Mouse (Mus musculus): ENCODE measurements around the gene Ankrd33. TPM values are rescaled to one million over a fixed set of nuclear protein-coding genes. Genes with fewer than 3 reads are reported as not detected.

Gene Ankrd33
- polyA plus RNA-seq (2016; fragmentation: Nextera tagmentation; extraction: Ambion mirVana): not detected in 2 replicates

- no peak for ATAC-seq (ENCODE audit: low FRiP score)
- H3K4me2 ChIP-seq (replicated peaks): no peak within 1 kb of the TSS
- H3K27ac ChIP-seq: no peak within 1 kb of the TSS
- H3K4me3 ChIP-seq: no peak within 1 kb of the TSS
- H3K9me3 ChIP-seq (replicated peaks): 0 out of 2 replicates have a peak, but pooled peaks cover 3% of the 10 kb centered on the region
- 75% methylated on average over 5 of the region's 5 CpGs for WGBS
- peaks cover 6% of the 10 kb centered on the region; the same call in 1 of the 2 replicates for H3K4me1 ChIP-seq
- H3K9ac ChIP-seq: no peak within 1 kb of the TSS
- H3K36me3 ChIP-seq: no peaks in the 10 kb centered on the region
- no peaks in the 10 kb centered on the region; the same call in 1 of the 2 replicates for H3K27me3 ChIP-seq
Observed at GRCm38 (mm10) chr15:101115511-101116110, at the start of gene Ankrd33. TSS of gene Ankrd33 (plus strand) at chr15:101115755.

DNA sequence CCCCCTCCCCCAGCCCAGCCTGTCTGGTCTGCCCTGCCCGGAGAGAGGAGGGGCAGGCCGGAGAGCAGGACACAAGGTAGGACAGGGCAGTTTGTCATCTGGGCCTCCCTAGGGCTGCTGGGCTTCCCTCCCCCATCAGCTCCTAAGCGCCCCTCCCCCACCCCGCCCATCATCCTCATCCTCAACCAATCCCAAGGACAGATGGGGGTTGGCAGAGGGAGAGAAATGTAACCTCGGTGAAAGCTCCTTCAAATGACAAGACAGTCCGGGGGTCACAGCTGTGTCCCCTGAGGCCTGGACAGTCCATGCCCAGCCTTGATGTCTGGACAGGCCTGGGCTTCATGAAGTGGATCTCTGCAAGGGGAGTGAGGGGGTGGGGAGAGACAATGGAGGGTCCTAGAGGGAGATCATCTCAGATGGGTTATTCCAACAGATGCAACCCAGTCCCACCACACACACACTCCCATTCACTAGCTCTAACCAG is 49.1 kb upstream of the Ankrd33 start:
- Histone ChIP-seq H3K27ac (peak overlapping the region; percentile 86), H3K4me2 (replicated peaks) (peak overlapping the region; percentile 26; the same call in 1 of the 2 replicates), H3K4me1 (peaks cover 88% of the 10 kb centered on the region), H3K9ac (peak overlapping the region; percentile 18), H3K36me3 (peaks cover 3% of the 10 kb centered on the region; the same call in 1 of the 2 replicates), H3K9me3 (replicated peaks) (no peaks in the 10 kb centered on the region), H3K27me3 (no peaks in the 10 kb centered on the region), H3K4me3 (no peak overlapping the region)
- peak; percentile 53 for ATAC-seq (ENCODE audit: low FRiP score)
- WGBS: 3% methylated on average over 6 of the region's 6 CpGs

- no peaks in the 10 kb centered on the region for H3K27me3 ChIP-seq
- H3K4me3 ChIP-seq: no peak overlapping the region
- peak overlapping the region; percentile 26 for H3K4me2 ChIP-seq (replicated peaks)
- peaks cover 3% of the 10 kb centered on the region; the same call in 1 of the 2 replicates for H3K36me3 ChIP-seq
- peak overlapping the region; percentile 18; the same call in 1 of the 2 replicates for H3K9ac ChIP-seq
- H3K27ac ChIP-seq: peak overlapping the region; percentile 86
- 2% methylated on average over 6 of the region's 9 CpGs for WGBS
- H3K9me3 ChIP-seq (replicated peaks): no peaks in the 10 kb centered on the region
- peak; percentile 81 for ATAC-seq (ENCODE audit: low FRiP score)
- H3K4me1 ChIP-seq: peaks cover 89% of the 10 kb centered on the region
Observed at GRCm38 (mm10) chr15:101066920-101067696, 48.4 kb upstream of the Ankrd33 start.

DNA sequence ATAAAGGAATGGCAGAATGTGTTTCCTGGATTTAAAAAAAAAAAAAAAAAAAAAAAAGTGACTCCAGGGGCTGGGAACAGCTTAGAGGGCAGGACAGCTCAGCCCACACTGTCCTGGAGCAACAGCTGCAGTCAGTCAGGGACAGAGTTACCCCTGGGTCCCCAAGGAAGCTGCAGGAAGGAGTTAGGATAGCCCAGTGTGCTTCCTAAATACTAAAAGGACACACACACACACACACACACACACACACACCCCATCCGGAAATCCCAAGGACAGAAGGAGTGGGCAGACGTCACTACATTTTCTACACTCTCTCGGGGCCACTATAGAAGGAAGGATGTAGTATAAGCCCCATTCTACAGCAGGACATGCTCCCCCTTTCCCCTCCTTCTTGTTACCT is 47.5 kb upstream of the Ankrd33 start:
- Histone ChIP-seq H3K4me1 (peaks cover 80% of the 10 kb centered on the region), H3K27me3 (no peaks in the 10 kb centered on the region), H3K9ac (no peak overlapping the region), H3K9me3 (replicated peaks) (no peaks in the 10 kb centered on the region), H3K4me2 (replicated peaks) (no peak overlapping the region), H3K27ac (peak overlapping the region; percentile 86), H3K4me3 (no peak overlapping the region), H3K36me3 (peaks cover 3% of the 10 kb centered on the region; the same call in 1 of the 2 replicates)
- 47% methylated on average over 3 of the region's 3 CpGs for WGBS
- ATAC-seq (ENCODE audit: low FRiP score): no peak

DNA sequence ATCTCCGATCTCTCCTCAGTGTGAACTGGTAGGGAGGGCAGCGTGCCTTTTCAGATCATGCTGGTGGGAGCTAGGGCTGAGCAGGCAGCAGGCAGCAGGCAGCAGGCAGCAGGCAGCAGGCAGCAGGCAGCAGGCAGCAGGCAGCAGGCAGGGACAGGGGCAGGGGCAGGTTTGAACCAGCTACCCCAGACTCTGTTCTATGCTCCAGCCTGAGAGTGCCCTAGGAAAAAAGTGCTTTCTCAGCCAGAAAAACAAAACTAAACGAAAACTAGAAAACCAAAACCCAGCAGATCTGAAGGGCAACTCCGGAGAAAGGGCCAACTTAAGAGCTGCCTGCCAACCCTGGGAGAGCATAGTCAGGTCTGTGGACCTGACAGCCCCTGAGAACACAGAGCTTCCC is 46.9 kb upstream of the Ankrd33 start:
- no peak for ATAC-seq (ENCODE audit: low FRiP score)
- Histone ChIP-seq H3K9me3 (replicated peaks) (no peaks in the 10 kb centered on the region), H3K36me3 (peaks cover 4% of the 10 kb centered on the region; the same call in 1 of the 2 replicates), H3K4me3 (no peak overlapping the region), H3K27me3 (no peaks in the 10 kb centered on the region), H3K4me2 (replicated peaks) (no peak overlapping the region), H3K4me1 (peaks cover 76% of the 10 kb centered on the region), H3K9ac (no peak overlapping the region), H3K27ac (peak overlapping the region; percentile 86; the same call in 1 of the 2 replicates)
- 52% methylated on average over 4 of the region's 4 CpGs for WGBS

GRCm38 (mm10) chr15:101069641-101070190 is 45.8 kb upstream of the Ankrd33 start:
- no peak overlapping the region; the same call in 1 of the 2 replicates for H3K9ac ChIP-seq
- no peak overlapping the region for H3K4me2 ChIP-seq (replicated peaks)
- no peaks in the 10 kb centered on the region for H3K27me3 ChIP-seq
- ATAC-seq (ENCODE audit: low FRiP score): no peak
- peaks cover 78% of the 10 kb centered on the region for H3K4me1 ChIP-seq
- H3K36me3 ChIP-seq: 0 out of 2 replicates have a peak, but pooled peaks cover 4% of the 10 kb centered on the region
- peak overlapping the region; percentile 86 for H3K27ac ChIP-seq
- no peak overlapping the region for H3K4me3 ChIP-seq
- H3K9me3 ChIP-seq (replicated peaks): no peaks in the 10 kb centered on the region
- WGBS: 37% methylated on average over 9 of the region's 9 CpGs

DNA sequence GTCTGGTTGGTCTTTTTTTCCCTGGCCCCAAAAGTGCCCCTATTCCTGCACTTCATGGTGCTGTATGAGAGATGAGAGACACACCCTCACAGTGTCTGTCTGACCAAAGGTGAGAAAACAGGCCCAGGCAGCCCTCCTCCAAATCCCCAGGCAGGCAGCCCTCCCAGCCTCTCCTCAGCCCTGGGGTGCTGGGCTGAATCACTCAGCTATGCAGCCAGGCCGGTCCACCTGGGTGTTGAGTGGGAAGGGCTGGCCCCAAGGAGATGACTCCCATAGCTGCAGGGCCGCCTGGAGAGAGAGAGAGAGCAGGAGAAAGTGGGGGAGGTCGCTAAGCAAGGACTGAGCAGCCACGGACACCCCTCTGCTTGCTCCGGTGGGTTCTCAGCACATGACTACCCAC is 44.8 kb upstream of the Ankrd33 start:
- no peak overlapping the region for H3K4me3 ChIP-seq
- H3K36me3 ChIP-seq: 0 out of 2 replicates have a peak, but pooled peaks cover 4% of the 10 kb centered on the region
- no peak overlapping the region for H3K4me2 ChIP-seq (replicated peaks)
- H3K27ac ChIP-seq: peak overlapping the region; percentile 40; the same call in 1 of the 2 replicates
- peak overlapping the region; percentile 41; the same call in 1 of the 2 replicates for H3K9ac ChIP-seq
- 20% methylated on average over 5 of the region's 5 CpGs for WGBS
- no peak for ATAC-seq (ENCODE audit: low FRiP score)
- no peaks in the 10 kb centered on the region for H3K9me3 ChIP-seq (replicated peaks)
- H3K4me1 ChIP-seq: peaks cover 78% of the 10 kb centered on the region
- no peaks in the 10 kb centered on the region for H3K27me3 ChIP-seq

DNA sequence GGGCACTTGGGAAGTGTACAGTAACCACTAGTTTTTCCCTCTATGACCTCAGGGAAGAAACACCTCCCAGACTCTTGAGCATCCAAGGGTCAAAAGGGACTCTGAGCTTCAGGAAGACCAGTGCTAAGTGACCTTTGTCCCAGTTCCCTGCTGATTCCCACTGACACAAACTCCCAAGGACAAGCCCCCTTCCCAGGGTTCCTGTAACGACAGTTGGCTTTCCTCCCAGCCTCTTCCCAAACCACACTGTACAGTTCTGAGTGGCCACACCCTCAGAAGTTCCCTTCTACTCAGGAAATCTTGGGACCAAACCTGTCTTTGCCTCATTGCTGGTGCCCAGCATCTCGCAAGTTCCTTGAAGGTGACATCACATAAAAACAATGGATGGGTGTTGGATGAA is 42.8 kb upstream of the Ankrd33 start:
- no peaks in the 10 kb centered on the region for H3K27me3 ChIP-seq
- H3K4me3 ChIP-seq: no peak overlapping the region
- H3K9me3 ChIP-seq (replicated peaks): no peaks in the 10 kb centered on the region
- no peak for ATAC-seq (ENCODE audit: low FRiP score)
- no peak overlapping the region for H3K9ac ChIP-seq
- WGBS: 74% methylated on average over 2 of the region's 2 CpGs
- peaks cover 77% of the 10 kb centered on the region for H3K4me1 ChIP-seq
- H3K4me2 ChIP-seq (replicated peaks): no peak overlapping the region
- H3K27ac ChIP-seq: no peak overlapping the region
- H3K36me3 ChIP-seq: 0 out of 2 replicates have a peak, but pooled peaks cover 4% of the 10 kb centered on the region

DNA sequence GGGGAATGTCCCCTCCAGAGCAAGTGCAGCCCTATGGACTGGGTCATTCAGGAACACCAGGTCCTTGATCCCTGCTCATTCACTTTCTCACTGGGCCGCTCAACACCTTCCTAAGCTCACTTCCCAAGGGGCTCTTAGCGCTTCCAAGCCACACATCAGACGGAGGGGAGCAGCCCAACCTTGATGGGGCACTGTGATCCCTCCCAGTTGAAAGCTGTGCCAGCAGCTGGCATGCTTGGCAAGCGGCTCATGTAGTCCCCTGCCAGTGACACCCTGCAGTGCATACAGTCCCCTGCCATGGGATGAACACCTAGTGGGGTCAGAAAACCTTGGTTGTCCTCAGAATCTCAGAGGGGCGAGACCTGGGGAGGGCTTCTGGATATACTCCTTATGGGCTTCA is 41.5 kb upstream of the Ankrd33 start:
- Histone ChIP-seq H3K27ac (no peak overlapping the region), H3K4me1 (peaks cover 73% of the 10 kb centered on the region), H3K9me3 (replicated peaks) (no peaks in the 10 kb centered on the region), H3K27me3 (0 out of 2 replicates have a peak, but pooled peaks cover 4% of the 10 kb centered on the region), H3K9ac (no peak overlapping the region), H3K4me2 (replicated peaks) (no peak overlapping the region), H3K4me3 (no peak overlapping the region), H3K36me3 (0 out of 2 replicates have a peak, but pooled peaks cover 4% of the 10 kb centered on the region)
- 77% methylated on average over 5 of the region's 5 CpGs for WGBS
- no peak for ATAC-seq (ENCODE audit: low FRiP score)

DNA sequence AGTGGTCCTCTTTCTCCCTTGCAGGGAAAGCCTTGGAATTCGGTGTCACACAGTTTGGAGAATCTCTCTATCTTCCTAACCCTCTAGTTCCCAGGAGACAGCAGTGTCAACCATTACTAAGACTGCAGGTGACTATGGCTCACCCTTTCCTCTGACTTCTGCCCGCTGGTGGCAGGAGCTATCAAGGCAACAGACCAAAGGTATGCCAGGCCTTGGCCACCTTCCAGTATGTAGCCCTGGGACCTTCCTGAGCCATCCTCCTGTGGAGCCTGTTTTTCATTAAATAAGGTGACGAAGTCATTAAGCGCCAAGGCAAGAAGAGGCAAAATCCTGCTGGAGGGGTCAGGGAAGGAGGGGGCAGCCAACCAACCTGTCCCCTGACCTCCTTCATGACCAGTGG is 40.4 kb upstream of the Ankrd33 start:
- no peak for ATAC-seq (ENCODE audit: low FRiP score)
- H3K27me3 ChIP-seq: 0 out of 2 replicates have a peak, but pooled peaks cover 4% of the 10 kb centered on the region
- H3K27ac ChIP-seq: peak overlapping the region; percentile 97; the same call in 1 of the 2 replicates
- H3K9me3 ChIP-seq (replicated peaks): no peaks in the 10 kb centered on the region
- H3K4me3 ChIP-seq: 0 out of 2 replicates have a peak overlapping the region, but pooled peaks have one; percentile 97
- peak overlapping the region; percentile 87 for H3K4me2 ChIP-seq (replicated peaks)
- 57% methylated on average over 4 of the region's 4 CpGs for WGBS
- H3K9ac ChIP-seq: no peak overlapping the region
- 0 out of 2 replicates have a peak, but pooled peaks cover 4% of the 10 kb centered on the region for H3K36me3 ChIP-seq
- peaks cover 68% of the 10 kb centered on the region for H3K4me1 ChIP-seq

DNA sequence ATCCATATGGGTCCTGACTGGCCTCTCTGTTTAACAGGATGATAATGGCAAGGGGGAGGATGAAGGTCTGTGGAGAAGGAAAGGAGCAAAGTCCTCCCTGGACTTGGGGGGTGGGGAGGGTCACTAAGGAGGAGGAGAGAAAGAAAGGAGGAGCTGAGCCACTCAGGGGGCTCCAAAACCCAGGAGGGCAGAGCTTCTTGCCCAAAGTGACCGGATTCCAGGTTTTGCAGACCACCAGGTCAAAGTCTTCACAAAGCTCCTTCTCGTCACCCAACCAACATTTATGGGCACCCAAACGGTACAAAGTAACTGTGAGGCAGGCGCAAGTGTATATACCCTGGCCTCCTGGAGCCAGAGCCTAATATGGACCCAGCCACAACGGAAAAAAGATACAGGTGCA is 39.9 kb upstream of the Ankrd33 start:
- H3K4me2 ChIP-seq (replicated peaks): peak overlapping the region; percentile 87
- H3K27me3 ChIP-seq: 0 out of 2 replicates have a peak, but pooled peaks cover 4% of the 10 kb centered on the region
- WGBS: 7% methylated on average over 5 of the region's 5 CpGs
- H3K9me3 ChIP-seq (replicated peaks): no peaks in the 10 kb centered on the region
- peak overlapping the region; percentile 97 for H3K27ac ChIP-seq
- ATAC-seq (ENCODE audit: low FRiP score): no peak
- peak overlapping the region; percentile 99 for H3K9ac ChIP-seq
- peak overlapping the region; percentile 97 for H3K4me3 ChIP-seq
- H3K36me3 ChIP-seq: 0 out of 2 replicates have a peak, but pooled peaks cover 4% of the 10 kb centered on the region
- H3K4me1 ChIP-seq: peaks cover 68% of the 10 kb centered on the region
